Mouse (Mus musculus) forebrain, embryonic 13.5 days (tissue): ENCODE data around the gene Ccdc62. TPM values are rescaled to one million over a fixed set of nuclear protein-coding genes. Genes with fewer than 3 reads are reported as not detected.

ENCODE experiments used
- ATAC-seq: fragments of 200-750 bp; cut with Nextera tagmentation; 2 replicates; pipeline ENCODE4 v1.8.0; 2017
- H3K27ac ChIP-seq: fragments of 300-500 bp; sonication (generic); 2 replicates; pipeline ENCODE4 v1.5.1; 2015; ENCODE audit warnings: inconsistent platforms, mild to moderate bottlenecking, moderate library complexity
- H3K27me3 ChIP-seq: fragments of 300-500 bp; sonication (generic); 2 replicates; pipeline ENCODE4 v1.6.1; 2015; ENCODE audit warnings: mild to moderate bottlenecking, inconsistent platforms
- H3K36me3 ChIP-seq: fragments of 300-500 bp; sonication (generic); 2 replicates; pipeline ENCODE4 v1.6.1; 2015; ENCODE audit warnings: mild to moderate bottlenecking, inconsistent platforms; ENCODE audit not compliant: poor library complexity, severe bottlenecking
- H3K4me1 ChIP-seq: fragments of 300-500 bp; sonication (generic); 2 replicates; pipeline ENCODE4 v1.6.1; 2015; ENCODE audit warnings: inconsistent platforms
- H3K4me2 ChIP-seq: fragments of 300-500 bp; sonication (generic); 2 replicates; pipeline ENCODE4 v1.6.1; 2015; ENCODE audit warnings: inconsistent platforms, mild to moderate bottlenecking, moderate library complexity
- H3K4me3 ChIP-seq: fragments of 300-500 bp; sonication (generic); 2 replicates; pipeline ENCODE4 v1.5.1; 2015; ENCODE audit warnings: mild to moderate bottlenecking, inconsistent platforms
- H3K9ac ChIP-seq: fragments of 300-500 bp; sonication (generic); 2 replicates; pipeline ENCODE4 v1.6.1; 2015; ENCODE audit warnings: mild to moderate bottlenecking, inconsistent platforms
- H3K9me3 ChIP-seq: fragments of 300-500 bp; sonication (generic); replicated peaks from 2 replicates; pipeline ENCODE4 v1.6.1; 2016; ENCODE audit warnings: inconsistent platforms
- WGBS: fragments of 180-500 bp; shearing (Covaris S2); methylation state at CpG from one replicate; pipeline ENCODE4 v1.1.7; 2015; 5-methylcytosine and 5-hydroxymethylcytosine counted together
- polyA plus RNA-seq: library from polyadenylated mRNA; unstranded; fragments of >200 nt; fragmentation: Nextera tagmentation; extraction: Ambion mirVana; gene quantifications from 2 replicates; pipeline ENCODE4 v1.2.1, GENCODE M21; 2015

Gene Ccdc62
- polyA plus RNA-seq, 1 experiment from 2014 or later = 6.0 TPM

DNA sequence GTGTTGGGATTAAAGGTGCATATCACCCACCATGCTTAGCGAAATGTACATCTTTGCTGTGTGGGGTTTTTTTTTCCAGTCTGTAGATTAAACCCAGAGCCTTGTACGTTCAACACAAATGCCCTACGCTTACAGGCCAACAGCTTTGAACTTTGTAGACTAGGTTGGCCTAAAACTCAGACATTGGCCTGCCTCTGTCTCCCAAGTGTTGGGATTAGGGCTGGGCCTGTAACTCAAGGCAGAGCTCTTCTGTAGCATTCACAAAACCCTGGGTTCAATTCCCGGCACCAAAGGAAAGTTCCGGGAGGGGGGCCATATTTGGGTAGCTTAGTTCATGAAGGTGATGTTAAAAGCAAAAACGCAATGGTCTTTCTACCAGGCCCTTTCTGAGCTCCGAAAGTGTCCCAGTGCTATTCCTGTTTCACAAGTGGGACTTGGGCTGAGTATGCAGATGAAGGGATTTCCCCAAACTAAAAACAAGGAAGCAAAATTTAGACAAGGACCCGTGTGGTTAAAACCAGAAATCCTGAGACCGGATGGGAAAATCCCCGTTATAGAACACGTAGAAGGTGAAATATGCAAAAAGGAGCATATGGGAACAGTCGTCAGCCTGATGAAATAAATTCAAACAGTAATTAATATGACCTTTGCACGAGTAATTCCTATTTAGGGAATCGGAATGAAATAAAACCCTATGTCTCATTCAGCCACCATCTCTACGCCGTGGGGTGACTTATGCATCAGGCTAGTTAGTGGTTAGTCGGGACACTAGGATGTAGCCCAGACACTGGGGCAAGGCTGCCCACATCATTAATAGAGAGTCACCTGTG is 24.1 kb upstream of the Ccdc62 start:
- no peaks in the 10 kb centered on the region for H3K9me3 ChIP-seq
- peak overlapping the region; percentile 5; the same call in 1 of the 2 replicates for H3K9ac ChIP-seq
- no peak overlapping the region for H3K27ac ChIP-seq
- no peaks in the 10 kb centered on the region for H3K27me3 ChIP-seq
- peak overlapping the region; percentile 88 for H3K4me2 ChIP-seq
- ATAC-seq = no peak
- H3K4me1 ChIP-seq = peaks cover 26% of the 10 kb centered on the region
- H3K36me3 ChIP-seq = peaks cover 31% of the 10 kb centered on the region
- 73% methylated on average over 17 of the region's 17 CpGs for WGBS
- peak overlapping the region; percentile 84 for H3K4me3 ChIP-seq

DNA sequence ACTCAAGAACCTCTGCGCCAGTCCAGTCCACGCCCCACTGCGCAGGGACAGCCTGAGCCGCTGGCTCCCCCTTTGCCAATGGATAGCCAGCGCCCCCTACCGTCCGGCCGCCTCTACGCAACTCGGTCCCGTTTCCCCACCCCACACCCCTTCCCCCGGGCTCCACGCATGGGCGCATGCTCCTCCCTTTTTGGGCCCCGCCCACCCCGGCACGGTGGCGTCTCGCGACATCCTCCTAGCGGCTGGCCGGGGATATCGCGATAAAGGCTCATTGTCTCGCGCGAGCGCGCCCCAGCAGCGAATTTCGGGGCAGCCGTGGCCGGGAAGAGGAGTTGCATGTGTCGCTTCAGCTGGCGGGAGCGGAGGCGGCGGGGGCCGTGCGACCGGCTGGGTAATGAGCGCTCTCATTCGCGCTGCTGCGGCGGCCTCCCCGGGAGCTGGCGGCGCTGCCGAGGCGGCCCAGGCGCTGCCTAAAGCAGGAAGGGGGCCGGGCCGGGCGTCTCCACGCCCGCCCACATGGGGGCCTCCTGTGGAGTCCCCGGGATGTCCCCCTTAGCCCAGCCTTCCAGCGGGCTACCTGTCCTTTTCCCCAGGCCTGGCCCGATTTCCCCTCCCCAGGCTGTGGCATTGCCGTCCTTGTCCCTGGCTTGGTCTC is 23.4 kb upstream of the Ccdc62 start, which contains the start of gene Denr:
Gene Denr, plus strand, starts transcription at position 200 of the 655 bp plus-strand sequence.
- H3K4me1 ChIP-seq = peaks cover 26% of the 10 kb centered on the region
- no peaks in the 10 kb centered on the region for H3K9me3 ChIP-seq
- peak within 1 kb of the TSS; percentile 73 for H3K27ac ChIP-seq
- H3K27me3 ChIP-seq = no peaks in the 10 kb centered on the region
- peak within 1 kb of the TSS; percentile 99 for H3K9ac ChIP-seq
- H3K4me3 ChIP-seq = peak within 1 kb of the TSS; percentile 84
- H3K4me2 ChIP-seq = peak within 1 kb of the TSS; percentile 88
- peak; percentile 96 for ATAC-seq
- peaks cover 38% of the 10 kb centered on the region for H3K36me3 ChIP-seq
- WGBS = under 1% methylated on average over 53 of the region's 61 CpGs

DNA sequence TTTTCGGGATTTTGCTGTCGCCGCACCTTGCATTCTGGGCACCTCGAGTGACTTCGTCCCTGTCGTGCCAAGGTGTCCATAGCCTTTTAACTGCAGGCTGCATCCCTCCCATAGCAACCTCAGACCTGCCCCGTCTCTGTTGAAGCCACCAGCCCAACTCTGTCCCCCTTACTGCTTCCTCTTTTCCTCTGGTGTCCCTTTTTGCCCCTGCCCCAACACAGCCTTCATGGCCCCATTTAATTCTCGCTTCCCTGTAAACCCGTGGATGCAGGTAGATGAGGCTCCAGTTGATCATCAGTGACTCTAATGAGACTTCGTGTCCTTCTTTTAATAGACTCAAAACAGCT is 22.9 kb upstream of the Ccdc62 start:
- H3K4me1 ChIP-seq = peaks cover 26% of the 10 kb centered on the region
- H3K4me3 ChIP-seq = peak overlapping the region; percentile 84
- peak overlapping the region; percentile 73; the same call in 1 of the 2 replicates for H3K27ac ChIP-seq
- peak overlapping the region; percentile 88 for H3K4me2 ChIP-seq
- peak overlapping the region; percentile 99 for H3K9ac ChIP-seq
- no peaks in the 10 kb centered on the region for H3K9me3 ChIP-seq
- no peaks in the 10 kb centered on the region for H3K27me3 ChIP-seq
- WGBS = 5% methylated on average over 10 of the region's 10 CpGs
- H3K36me3 ChIP-seq = peaks cover 43% of the 10 kb centered on the region
- no peak for ATAC-seq

DNA sequence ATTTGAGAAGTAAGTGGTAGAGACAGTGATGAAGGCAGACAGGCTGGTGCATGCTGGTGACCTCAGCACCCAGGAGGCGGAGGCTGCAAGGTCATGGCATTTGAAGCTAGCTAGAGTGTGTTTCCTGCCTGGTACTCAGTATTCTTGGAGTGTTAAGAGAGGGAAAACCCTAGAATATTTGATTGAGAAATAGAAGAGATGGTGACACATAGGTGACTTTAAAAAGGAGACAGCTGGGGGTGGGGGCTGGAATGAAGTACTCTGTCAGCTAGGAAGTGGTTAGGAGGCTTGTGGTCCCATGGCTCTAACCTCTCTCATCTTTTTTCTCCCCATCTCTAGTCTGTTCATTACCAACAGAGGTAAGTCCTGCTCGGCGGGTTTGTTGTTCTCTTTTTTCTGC is 15.6 kb upstream of the Ccdc62 start:
- WGBS = 96% methylated on average over 3 of the region's 3 CpGs
- Histone ChIP-seq H3K4me1 (peaks cover 2% of the 10 kb centered on the region; the same call in 1 of the 2 replicates), H3K9ac (no peak overlapping the region), H3K27me3 (no peaks in the 10 kb centered on the region), H3K4me3 (no peak overlapping the region), H3K27ac (no peak overlapping the region), H3K4me2 (no peak overlapping the region), H3K9me3 (no peaks in the 10 kb centered on the region), H3K36me3 (peaks cover 93% of the 10 kb centered on the region)
- ATAC-seq = no peak

DNA sequence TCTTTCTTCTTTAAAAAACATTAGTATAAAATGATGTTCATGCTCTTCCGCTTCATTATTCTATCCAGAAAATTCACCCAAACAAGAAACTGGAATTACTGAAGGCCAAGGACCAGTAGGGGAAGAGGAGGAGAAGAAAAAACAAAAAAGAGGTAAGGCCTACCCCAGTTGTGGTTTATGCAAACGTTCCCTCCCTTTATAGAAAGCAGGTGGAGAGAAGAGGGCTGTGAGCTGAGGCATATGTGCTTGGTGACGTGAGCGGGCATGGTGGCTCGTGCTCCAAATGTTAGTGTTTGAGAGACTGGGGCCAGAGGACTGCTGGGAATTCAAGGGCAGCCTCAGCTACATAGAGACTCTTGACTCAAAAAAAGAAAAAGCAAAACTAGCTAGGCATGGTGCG is 8.4 kb upstream of the Ccdc62 start:
- Histone ChIP-seq H3K4me3 (no peak overlapping the region), H3K9ac (no peak overlapping the region), H3K4me2 (no peak overlapping the region), H3K27me3 (no peaks in the 10 kb centered on the region), H3K4me1 (no peaks in the 10 kb centered on the region), H3K27ac (no peak overlapping the region), H3K9me3 (no peaks in the 10 kb centered on the region), H3K36me3 (peaks cover 89% of the 10 kb centered on the region)
- no peak for ATAC-seq
- WGBS = 90% methylated on average over 6 of the region's 6 CpGs

DNA sequence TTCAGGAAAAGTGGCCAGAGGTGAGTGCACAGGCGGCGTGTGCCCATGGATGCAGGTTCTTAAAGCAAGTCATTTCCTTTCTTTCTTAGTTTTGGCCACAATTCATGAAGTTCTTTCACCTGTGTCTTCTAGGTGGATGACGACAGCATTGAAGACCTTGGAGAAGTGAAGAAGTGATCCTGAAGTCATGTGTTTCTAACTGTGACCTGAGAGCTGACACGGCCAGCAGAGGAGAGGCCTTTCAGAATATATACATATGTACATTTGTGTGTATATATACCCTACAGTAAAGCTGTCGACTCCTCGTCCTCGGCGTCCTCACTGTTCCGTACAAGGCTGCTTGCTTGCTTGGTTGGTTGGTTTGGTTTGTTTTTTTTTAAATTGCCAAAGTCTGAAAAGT is 3.4 kb upstream of the Ccdc62 start, which contains the start of gene Gm43518:
Gene Gm43518, plus strand, starts transcription at position 301 of the 400 bp plus-strand sequence.
- no peak within 1 kb of the TSS for H3K4me3 ChIP-seq
- H3K4me2 ChIP-seq = no peak within 1 kb of the TSS
- H3K27me3 ChIP-seq = no peaks in the 10 kb centered on the region
- no peak for ATAC-seq
- peaks cover 73% of the 10 kb centered on the region for H3K36me3 ChIP-seq
- H3K27ac ChIP-seq = no peak within 1 kb of the TSS
- peaks cover 6% of the 10 kb centered on the region for H3K4me1 ChIP-seq
- H3K9ac ChIP-seq = no peak within 1 kb of the TSS
- 92% methylated on average over 9 of the region's 9 CpGs for WGBS
- no peaks in the 10 kb centered on the region for H3K9me3 ChIP-seq

DNA sequence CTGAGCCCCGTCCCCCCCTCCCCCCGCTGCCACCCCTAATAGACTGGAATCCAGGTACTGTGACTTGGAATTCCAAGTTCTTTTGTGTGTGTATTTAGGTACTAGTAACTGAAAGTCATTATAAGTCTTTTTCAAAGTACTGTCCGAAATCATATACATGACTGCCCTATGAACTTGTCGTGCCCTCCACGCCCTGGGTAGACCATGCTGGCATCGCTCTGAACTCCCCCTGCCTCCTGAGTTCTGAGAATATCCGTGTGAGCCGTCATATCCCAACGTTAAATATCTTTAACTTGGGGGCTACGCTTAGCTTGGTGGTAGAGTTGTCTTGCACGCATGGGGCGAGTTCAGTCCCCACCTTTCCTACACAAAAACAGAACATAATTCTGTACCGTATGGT is 652 bp downstream of the Ccdc62 start:
- H3K27ac ChIP-seq = no peak overlapping the region
- H3K9me3 ChIP-seq = no peaks in the 10 kb centered on the region
- WGBS = 53% methylated on average over 13 of the region's 13 CpGs

DNA sequence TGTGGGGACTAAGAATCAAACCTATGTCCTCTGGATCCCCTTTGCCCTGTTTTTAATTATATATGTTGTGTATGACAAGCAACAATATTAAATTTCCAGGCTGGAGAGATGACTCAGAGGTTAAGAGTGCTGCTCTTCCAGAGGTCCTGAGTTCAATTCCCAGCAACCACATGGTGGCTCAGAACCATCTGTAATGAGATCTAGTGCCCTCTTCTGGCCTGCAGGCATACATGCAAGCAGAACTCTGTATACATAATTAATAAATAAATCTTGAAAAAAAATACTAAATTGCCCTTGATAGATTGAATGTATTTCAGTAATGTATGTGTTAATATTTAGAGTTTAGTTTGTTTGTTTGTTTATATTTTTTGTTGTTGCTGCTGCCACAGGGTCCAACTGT is 2.4 kb downstream of the Ccdc62 start:
- no peak overlapping the region for H3K9ac ChIP-seq
- no peak for ATAC-seq

More for the DNA sequence above, 652 bp downstream of the Ccdc62 start:
- H3K4me3 ChIP-seq = peak overlapping the region; percentile 75
- no peaks in the 10 kb centered on the region for H3K27me3 ChIP-seq
- H3K4me2 ChIP-seq = peak overlapping the region; percentile 75
- H3K4me1 ChIP-seq = peaks cover 6% of the 10 kb centered on the region
- no peak for ATAC-seq
- H3K9ac ChIP-seq = peak overlapping the region; percentile 91
- peaks cover 33% of the 10 kb centered on the region for H3K36me3 ChIP-seq

DNA sequence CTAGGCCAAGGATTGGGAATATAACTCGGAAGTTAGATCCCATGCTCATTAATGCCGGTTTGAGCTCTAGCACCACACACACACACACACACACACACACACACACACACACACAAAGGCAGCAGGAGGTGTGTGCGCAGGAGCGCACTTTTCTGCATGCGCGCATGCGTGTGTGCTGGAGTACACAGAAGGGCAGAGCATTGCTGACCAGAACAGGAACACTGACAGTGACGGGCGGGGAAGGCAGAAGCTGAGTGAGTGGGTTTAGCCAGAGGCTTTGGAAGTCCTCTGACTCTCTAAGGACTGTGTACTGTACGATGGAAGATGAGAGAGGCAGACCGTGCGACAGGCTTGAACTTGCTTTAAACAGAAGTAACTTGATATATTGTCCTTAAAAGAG is 3.1 kb downstream of the Ccdc62 start:
- no peak overlapping the region for H3K27ac ChIP-seq
- no peaks in the 10 kb centered on the region for H3K9me3 ChIP-seq
- H3K4me1 ChIP-seq = peaks cover 6% of the 10 kb centered on the region
- H3K27me3 ChIP-seq = no peaks in the 10 kb centered on the region
- no peak overlapping the region for H3K9ac ChIP-seq
- ATAC-seq = no peak
- H3K4me3 ChIP-seq = no peak overlapping the region
- H3K36me3 ChIP-seq = peaks cover 9% of the 10 kb centered on the region; the same call in 1 of the 2 replicates
- no peak overlapping the region for H3K4me2 ChIP-seq
- 94% methylated on average over 12 of the region's 12 CpGs for WGBS

More for the DNA sequence above, 2.4 kb downstream of the Ccdc62 start:
- Histone ChIP-seq H3K4me2 (no peak overlapping the region), H3K4me3 (no peak overlapping the region), H3K36me3 (peaks cover 15% of the 10 kb centered on the region), H3K9me3 (no peaks in the 10 kb centered on the region), H3K27ac (no peak overlapping the region), H3K27me3 (no peaks in the 10 kb centered on the region), H3K4me1 (peaks cover 6% of the 10 kb centered on the region)

DNA sequence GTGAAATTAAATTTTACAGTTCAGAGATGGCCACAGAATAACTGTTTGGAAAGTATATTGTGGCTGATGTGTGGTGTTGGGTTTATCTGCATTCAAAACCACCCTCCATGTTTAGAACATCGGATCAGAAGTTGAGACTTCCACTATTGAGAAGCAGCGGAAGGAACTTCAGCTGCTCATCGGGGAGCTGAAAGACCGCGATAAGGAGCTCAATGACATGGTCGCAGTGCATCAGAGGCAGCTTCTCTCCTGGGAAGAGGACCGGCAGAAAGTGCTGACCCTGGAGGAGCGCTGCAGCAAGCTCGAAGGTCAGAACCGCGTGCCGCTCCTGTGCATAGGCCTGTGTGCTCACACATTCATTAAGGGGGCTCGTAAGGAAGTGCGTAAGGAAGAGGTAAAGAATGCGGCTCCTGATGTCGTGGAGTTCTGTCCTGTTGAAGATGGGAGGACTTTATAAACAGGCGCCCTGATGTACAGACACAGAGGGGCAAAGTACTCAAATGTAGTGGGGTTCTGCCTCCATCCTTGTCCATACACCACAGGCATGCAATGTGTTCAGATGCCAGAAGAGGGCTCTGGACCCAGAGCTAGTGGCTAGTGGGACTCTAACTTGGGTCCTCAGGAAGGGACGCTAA is 3.6 kb downstream of the Ccdc62 start:
- Histone ChIP-seq H3K4me2 (no peak overlapping the region), H3K27me3 (no peaks in the 10 kb centered on the region), H3K4me3 (no peak overlapping the region), H3K9ac (no peak overlapping the region), H3K27ac (no peak overlapping the region), H3K36me3 (0 out of 2 replicates have a peak, but pooled peaks cover 4% of the 10 kb centered on the region), H3K9me3 (no peaks in the 10 kb centered on the region), H3K4me1 (peaks cover 6% of the 10 kb centered on the region)
- ATAC-seq = no peak
- WGBS = 42% methylated on average over 18 of the region's 18 CpGs

DNA sequence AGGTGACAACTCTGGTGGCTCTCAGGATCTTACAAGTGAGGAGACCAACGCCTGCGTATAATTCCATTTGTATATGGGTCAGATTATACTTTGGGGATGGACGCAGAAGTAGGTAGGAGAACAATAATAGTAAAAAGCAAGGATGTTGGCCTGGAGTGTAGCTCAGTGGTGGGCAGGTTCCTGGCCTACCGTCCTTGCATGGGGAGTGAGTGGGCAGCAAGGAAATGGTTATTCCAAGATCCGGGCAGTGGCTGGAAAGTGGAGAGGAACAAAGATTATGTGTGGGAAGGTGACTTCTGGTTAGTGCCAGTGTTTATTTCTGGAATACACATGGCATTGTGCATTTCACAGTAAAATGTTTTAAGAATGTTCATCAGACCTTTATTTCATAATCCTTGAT is 5.5 kb downstream of the Ccdc62 start:
- 89% methylated on average over 5 of the region's 5 CpGs for WGBS
- Histone ChIP-seq H3K27ac (no peak overlapping the region), H3K36me3 (no peaks in the 10 kb centered on the region), H3K4me2 (no peak overlapping the region), H3K27me3 (no peaks in the 10 kb centered on the region), H3K4me1 (peaks cover 4% of the 10 kb centered on the region), H3K9me3 (no peaks in the 10 kb centered on the region), H3K9ac (no peak overlapping the region), H3K4me3 (no peak overlapping the region)
- ATAC-seq = no peak

DNA sequence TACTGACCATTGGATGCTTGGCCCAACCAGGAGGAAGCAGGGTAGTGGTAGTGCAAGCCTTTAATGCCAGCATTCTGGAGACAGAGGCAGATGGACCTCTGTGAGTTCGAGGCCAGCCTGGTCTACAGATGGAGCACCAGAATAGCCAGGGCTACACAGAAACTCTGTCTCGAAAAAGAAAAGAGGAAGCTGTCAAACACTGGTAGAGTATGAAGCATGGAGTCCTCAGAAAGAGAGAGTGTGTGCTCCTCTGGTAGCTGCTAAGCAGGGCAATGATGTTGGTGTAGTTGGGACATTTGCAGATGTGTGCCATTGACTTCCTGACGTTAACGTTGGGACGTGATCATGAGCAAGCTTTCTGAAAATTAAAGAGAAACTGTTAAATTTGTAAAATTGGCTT is 8.0 kb downstream of the Ccdc62 start:
- WGBS = 91% methylated on average over 5 of the region's 5 CpGs
- Histone ChIP-seq H3K9ac (no peak overlapping the region), H3K4me2 (no peak overlapping the region), H3K9me3 (no peaks in the 10 kb centered on the region), H3K4me1 (no peaks in the 10 kb centered on the region), H3K27me3 (no peaks in the 10 kb centered on the region), H3K36me3 (no peaks in the 10 kb centered on the region), H3K27ac (no peak overlapping the region), H3K4me3 (no peak overlapping the region)
- ATAC-seq = no peak
